Mouse (Mus musculus): ENCODE measurements around the gene Abcb8.

Gene Abcb8

GRCm38 (mm10) chr5:24426556-24427284, 33.3 kb downstream of the Abcb8 start:
- DNase-seq (ENCODE audit: low spot score), result no peak

- DNase-seq (ENCODE audit: low spot score), result no peak
These were observed 33.8 kb downstream of the Abcb8 start for GRCm38 (mm10) chr5:24427285-24427633.

- DNase-seq (ENCODE audit: low spot score), result peak; percentile 59
These were observed 34.5 kb downstream of the Abcb8 start for GRCm38 (mm10) chr5:24427981-24428402.

- no peak for DNase-seq (ENCODE audit: low spot score)
These were observed 35.1 kb downstream of the Abcb8 start for GRCm38 (mm10) chr5:24428596-24428995.

GRCm38 (mm10) chr5:24433993-24434392, 40.5 kb downstream of the Abcb8 start:
- no peak for DNase-seq (ENCODE audit: low spot score)

- no peak for DNase-seq (ENCODE audit: low spot score)
These were observed 47.7 kb downstream of the Abcb8 start for GRCm38 (mm10) chr5:24441187-24441586.

- no peak for DNase-seq (ENCODE audit: low spot score)
These were observed 48.6 kb downstream of the Abcb8 start for GRCm38 (mm10) chr5:24442029-24442428.

- DNase-seq (ENCODE audit: low spot score), result no peak
These were observed 49.7 kb downstream of the Abcb8 start for GRCm38 (mm10) chr5:24443204-24443603.

- no peak for DNase-seq (ENCODE audit: low spot score)
These were observed 50.5 kb downstream of the Abcb8 start for GRCm38 (mm10) chr5:24443927-24444326.

- peak; percentile 97 for DNase-seq (ENCODE audit: low spot score)
These were observed 51.4 kb downstream of the Abcb8 start, which contains the start of gene Fastk for GRCm38 (mm10) chr5:24444746-24445427. Gene Fastk (minus strand): TSS chr5:24445287.

GRCm38 (mm10) chr5:24445428-24446080, 52.1 kb downstream of the Abcb8 start:
- DNase-seq (ENCODE audit: low spot score), result no peak

GRCm38 (mm10) chr5:24446630-24447029, 53.2 kb downstream of the Abcb8 start:
- no peak for DNase-seq (ENCODE audit: low spot score)

- peak; percentile 85 for DNase-seq (ENCODE audit: low spot score)
These were observed 54.3 kb downstream of the Abcb8 start, which contains the start of gene Tmub1 for GRCm38 (mm10) chr5:24447624-24448298. Gene Tmub1 (minus strand): TSS chr5:24447854.

GRCm38 (mm10) chr5:24451264-24452029, 58.0 kb downstream of the Abcb8 start:
- DNase-seq (ENCODE audit: low spot score), result peak; percentile 88

- no peak for DNase-seq (ENCODE audit: low spot score)
These were observed 58.7 kb downstream of the Abcb8 start, which contains the start of gene Agap3 for GRCm38 (mm10) chr5:24452030-24452690. Gene Agap3 (plus strand): TSS chr5:24452177.

- peak; percentile 45 for DNase-seq (ENCODE audit: low spot score)
These were observed 59.3 kb downstream of the Abcb8 start for GRCm38 (mm10) chr5:24452691-24453233.

- peak; percentile 58 for DNase-seq (ENCODE audit: low spot score)
These were observed 60.0 kb downstream of the Abcb8 start for GRCm38 (mm10) chr5:24453283-24453984.

GRCm38 (mm10) chr5:24453985-24454303, 60.5 kb downstream of the Abcb8 start:
- DNase-seq (ENCODE audit: low spot score), result no peak

- DNase-seq (ENCODE audit: low spot score), result no peak
These were observed 61.6 kb downstream of the Abcb8 start for GRCm38 (mm10) chr5:24455076-24455475.

GRCm38 (mm10) chr5:24455613-24456012, 62.1 kb downstream of the Abcb8 start:
- DNase-seq (ENCODE audit: low spot score), result no peak

All from embryo, embryonic 10.5 days (tissue).